Mouse (Mus musculus): Measurements from ENCODE around the gene Ulk3.

The Ulk3 gene

DNA sequence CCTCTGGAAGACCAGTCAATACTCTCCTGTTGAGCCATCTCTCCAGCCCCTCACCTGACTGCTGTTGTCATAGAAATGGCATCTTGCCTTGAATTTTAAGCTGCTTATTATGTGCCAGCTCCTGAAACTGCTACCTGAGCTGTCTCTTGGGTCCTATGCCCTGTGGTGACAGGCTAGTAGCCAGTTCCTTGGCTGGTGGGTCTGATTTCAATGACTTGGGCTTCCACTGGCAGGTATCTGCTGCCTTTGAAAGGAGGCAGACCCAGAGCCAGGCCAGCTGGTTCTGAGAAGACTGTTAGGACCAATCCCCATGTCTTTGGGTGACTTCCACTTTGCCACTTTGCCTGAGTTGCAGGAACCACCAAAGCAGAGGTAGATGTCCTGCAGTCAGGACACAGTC lies 14.9 kb upstream of the Ulk3 start:
- DNase-seq: no peak

DNA sequence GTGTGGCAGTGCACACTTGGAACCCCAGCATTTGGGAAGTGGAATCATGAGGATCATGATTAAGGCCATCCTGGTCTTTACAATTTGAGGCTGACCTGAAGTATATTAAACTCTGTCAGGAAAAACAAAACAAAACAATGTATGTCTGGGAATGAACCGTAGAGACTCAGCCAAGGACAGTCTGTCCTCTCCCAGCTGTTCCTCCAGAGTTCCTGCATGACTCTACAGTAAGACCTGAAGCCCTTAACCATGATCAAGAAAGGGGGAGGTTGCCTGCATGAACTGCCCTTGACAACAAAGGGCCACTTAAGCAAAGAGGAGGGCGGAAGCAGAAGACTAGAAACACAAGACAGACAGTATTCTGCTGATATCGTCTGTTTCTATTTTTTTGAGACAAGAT lies 13.7 kb upstream of the Ulk3 start:
- no peak for DNase-seq

DNA sequence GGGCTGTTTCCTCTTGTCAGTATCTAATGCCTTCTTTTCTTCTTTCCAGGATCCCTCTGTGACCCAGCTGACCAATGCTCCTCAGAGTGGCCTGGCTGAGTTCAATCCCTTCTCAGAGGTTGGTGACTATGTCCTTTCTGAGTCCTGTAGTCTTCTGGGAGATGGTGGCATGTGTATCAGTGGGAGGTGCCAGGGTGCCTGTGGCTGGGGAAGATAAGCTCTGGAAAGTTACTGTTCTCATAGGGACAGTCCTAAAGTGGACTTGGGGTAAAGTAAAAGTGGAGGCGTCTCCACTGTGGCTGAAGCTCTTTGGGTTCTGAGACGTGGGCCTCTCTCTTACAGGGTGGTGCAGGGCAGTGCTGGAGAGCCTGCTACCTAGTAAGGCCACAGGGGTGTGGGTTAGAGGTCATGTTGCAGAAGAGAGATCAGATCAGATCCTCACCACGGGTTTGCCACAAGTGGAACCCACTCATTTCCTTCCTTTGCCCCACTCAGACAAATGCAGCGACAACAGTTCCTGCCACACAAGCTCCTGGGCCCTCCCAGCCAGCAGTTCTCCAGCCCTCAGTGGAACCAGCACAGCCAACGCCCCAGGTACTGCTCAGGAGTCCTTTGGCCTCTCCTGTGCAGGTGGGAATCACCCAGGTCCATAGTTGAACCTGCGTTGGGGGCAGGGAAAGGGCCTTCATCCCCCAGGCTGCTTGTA lies 12.0 kb upstream of the Ulk3 start:
- no peak for DNase-seq

DNA sequence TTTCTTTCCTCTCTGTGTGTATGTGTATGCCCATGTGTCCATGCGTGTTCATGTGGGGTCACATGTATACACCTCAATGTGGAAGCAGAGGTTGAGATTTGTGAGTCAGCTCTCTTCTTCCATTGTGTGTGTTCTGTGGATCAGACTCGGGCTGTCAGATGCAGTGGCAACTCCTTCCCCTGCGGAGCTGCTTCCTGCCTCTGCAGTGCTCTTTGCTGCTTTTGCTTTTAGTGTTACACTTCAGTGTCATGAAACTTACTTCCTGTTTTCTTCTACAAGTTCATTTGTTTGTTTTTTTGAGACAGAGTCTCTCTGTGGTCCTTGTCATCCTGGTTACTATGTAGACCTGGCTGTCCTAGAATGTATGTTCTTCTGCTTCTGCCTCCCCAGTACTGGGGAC lies 4.3 kb upstream of the Ulk3 start:
- DNase-seq: no peak

DNA sequence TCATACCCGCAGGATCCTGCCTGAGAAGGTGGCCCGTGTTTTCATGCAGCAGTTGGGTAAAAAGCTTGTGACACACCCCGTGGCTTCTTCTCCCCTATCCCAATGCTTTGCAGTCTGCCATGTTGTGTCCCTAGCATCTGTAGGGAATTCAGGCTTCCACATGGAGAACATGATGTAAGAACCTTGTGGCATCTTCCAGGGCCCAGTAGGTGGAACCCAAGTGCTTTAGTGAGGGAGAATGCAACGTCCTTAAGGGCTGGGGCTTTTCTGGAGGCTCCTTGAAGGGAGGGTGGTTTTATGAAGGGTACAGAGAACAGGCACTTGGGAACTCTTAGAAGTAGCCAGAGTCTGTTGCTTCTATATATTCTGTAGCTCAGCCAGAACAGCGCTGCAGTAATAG lies 1.5 kb downstream of the Ulk3 start:
- DNase-seq: peak; percentile 52 to 55

DNA sequence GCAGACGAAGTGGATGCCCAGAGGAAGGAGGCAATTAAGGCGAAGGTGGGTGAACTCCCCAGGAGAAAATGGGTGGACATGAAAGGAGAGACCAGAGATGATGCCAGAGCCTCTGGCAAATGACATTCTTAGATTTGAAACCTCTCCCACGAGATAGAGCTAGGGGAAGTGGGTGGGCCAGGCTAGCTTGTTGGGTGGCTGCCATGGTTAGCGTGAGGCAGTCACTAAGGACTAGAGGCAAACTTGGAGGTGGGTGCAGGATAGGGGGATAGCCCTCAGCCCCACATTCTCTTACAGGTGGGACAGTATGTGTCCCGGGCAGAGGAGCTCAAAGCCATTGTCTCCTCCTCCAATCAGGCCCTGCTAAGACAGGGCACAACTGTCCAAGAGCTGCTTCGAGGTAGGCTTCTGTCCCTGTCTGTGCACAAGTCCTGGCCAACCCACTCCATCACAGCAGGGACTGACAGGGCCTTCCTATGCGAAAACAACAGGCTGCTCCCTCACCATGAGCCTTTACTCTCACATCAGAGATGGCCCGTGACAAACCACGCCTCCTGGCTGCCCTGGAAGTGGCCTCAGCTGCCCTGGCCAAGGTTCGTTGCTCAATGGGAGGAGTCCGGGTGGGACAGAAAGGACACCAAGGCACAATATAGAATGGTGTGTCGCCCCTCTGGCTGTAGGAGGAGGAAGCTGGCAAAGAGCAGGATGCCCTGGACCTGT lies 4.4 kb downstream of the Ulk3 start:
- peak in 1 of 2 experiments; percentile 54 for DNase-seq

DNA sequence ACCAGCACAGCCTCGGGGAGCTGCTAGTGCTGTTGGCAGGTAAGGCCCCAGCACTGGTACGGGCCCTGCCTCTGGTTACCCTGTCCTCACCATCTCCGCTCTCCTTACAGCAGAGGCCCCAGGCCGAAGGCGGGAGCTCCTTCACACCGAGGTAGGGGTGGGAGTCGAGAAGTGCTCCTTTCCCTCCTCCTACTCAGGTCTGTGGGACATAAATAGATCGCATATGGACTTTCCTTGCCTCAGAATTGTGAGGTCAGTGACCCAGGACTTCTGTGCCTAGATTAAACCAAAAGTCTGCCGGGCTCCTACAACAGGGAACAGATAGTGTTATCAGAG lies 4.9 kb downstream of the Ulk3 start:
- DNase-seq: no peak

DNA sequence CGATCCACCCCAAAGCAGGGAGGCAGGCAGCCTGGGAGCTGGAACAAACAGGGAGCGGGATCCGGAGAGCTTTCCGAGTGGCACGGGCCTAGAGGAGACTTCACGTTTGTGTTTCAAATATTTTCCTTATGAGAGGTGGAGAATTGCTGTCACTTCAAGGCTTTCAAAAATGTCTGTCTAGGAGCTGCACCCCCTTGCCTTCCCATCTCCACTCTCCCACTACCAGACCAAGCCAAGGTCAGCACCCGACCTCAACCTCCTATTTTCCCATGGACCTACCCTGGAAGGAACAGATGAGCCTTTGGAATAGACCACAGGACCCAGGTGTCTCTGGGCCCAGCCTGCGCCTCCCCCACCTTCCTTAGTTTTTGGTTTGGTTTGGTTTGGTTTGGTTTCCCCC lies 8.0 kb downstream of the Ulk3 start:
- DNase-seq: no peak

DNA sequence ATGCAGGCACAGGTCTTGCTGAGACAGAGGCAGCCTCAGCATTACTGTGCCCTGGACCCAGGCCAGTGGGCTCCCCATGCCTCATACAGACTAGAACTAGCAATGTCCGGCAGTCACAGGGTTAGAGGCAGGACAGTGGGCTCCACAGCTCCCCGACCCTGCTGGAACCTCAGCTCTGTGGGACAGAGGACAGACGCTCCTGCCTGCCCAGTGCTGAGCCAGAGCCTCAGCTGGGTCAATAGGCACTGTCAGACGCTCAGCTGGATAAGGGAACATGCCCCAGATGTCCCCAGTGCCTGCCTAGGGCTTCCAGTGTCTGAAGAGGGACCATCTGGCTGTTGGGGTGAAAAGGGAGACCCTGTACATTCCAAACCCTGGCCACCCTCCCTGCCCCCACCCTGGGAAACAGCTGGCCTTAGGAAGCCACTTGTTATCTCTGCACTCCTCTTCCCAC lies 8.7 kb downstream of the Ulk3 start:
- peak; percentile 58 to 62 for DNase-seq

DNA sequence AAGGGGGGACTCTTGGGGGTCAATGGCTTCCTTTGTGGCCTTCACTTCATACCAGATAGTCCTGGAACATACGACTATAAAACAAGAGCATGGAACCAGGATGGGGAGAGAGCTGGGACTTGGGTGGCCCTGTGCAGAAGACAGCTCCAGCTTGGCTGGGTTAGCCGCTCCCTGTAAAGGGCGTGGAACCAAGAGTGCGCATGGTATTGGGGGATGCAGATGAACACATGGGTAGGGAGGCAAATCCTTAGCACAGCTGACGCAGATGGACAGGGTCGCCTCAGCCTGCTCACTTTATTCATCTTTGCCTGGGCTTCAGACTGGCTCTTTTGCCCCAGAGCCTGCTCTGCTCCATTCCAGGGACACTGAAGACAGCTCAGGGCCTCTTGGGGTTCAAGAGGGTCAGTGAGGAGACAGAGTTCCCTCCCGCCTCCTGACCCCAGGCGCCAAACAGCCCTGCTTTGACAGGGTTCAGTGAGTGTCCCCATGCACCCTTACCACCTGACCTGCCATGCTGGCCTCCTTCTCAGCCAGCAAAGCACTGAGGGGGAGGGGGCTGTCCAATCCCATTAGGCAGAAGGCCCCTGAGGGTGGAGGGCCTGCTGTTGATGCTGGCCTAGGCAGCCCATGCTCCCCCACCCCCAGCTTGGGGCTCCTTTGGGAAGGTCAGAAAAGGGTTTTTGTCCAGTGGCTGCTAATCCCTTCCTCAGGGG lies 9.8 kb downstream of the Ulk3 start:
- DNase-seq: peak; percentile 59 to 65

DNA sequence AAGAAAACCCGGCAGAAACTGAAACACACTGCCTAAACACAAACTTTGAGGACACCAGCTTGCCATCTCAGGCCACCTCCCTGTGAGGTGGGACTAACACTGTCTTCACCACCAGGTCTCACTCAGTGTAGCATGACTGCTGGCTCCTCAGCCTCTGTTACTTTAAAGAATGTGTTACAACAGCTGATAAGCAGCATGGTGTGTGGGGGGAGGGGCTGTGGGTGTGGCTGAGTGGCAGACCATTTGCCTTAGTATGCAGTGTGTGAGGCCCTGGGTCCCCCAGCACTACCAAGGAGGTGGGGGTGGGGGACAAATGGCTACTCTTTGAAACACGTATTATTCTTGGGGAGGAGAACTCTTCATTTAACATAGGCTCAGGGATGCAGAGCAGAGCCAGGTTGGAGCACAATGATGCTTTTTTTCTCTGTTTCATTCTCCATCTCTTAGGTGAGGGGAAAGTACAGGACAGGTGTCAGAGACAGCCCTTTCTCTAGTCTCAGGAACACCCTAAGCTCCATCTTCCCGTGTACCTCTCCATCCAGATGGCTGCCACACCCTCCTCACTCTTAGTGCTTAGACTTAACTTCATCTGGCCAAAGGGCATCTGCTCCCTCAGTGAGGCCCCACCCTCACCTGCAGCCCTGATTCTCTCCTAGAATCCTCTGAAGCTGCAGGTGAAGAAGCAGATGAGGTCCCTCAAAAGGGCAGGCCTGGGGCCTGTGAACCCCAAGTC lies 11.5 kb downstream of the Ulk3 start:
- DNase-seq: peak; percentile 57 to 66

DNA sequence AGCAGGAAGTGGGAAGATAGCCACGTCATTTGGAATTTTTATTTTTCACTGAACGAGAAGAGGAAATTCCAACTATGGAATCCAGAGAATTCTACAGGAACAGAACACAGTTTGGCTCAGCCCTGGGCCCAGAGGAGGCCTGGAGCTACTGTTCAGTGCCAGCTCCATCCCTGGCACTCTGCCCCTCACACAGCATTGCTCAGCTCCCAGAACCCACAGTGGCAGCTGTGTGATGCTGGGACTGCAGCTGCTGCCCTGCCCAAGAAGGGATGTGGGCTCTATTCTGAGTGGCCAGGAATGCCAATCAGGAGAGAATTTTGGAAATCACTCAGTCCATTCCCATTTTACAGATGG lies 12.1 kb downstream of the Ulk3 start:
- peak; percentile 86 to 92 for DNase-seq

DNA sequence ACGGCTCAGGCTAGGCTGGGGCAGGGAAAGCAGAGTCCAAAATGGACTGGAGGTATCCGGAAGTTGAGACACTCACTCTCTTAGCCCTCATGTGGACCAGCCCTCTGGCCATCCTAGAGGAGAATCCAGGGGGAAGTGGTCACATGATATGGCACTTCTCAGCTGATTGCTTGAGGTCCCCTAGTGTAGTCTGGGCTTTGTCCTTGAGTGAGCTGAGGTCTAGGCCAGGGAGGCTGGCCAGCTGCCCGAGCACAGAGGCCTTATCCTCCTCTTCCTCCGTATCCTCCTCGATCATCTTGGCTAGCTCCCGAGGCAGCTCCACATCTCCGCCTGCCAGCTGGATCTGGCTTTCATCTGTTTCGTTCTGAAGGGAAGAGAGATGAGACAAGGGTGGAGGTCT lies 12.8 kb downstream of the Ulk3 start:
- DNase-seq: peak; percentile 58 to 68

DNA sequence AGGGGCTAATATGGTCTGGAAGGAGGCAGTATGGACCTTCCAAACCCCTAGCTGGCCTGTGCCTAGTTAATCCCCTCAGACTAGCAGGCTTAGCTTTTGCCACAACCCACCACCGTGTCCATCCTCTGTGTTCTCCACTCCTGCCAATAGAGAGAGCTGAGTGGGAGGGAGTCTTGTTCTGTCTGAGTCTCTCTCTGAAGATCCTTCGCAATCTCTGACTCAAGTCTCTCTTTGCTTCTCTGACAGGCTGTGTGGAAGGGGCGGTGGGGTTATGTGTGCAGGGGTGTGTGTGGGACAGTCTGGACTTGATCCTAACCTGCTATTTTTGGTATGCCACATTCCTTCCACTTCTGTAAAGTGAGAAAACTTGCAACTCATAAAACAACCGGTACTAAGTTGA lies 15.6 kb downstream of the Ulk3 start:
- no peak for DNase-seq

DNA sequence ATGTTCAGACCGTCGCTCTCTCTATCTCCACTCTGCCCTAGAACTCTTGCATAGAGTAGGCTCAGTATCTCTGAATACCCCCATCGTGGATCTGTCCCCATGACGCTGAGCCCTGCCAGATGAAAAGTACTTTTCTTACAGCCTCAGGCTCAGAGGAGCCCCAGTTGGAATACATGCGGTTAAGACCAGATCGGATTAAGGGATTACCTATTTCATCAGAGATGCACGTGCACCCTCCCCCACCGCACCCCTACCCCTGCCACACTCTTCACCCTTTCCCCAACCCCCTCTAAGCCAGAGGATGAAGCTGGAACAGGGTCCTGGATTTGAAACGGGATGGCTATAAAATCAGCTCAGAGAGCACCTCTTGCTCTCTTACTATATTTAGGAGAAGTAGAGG lies 16.3 kb downstream of the Ulk3 start:
- no peak for DNase-seq

DNA sequence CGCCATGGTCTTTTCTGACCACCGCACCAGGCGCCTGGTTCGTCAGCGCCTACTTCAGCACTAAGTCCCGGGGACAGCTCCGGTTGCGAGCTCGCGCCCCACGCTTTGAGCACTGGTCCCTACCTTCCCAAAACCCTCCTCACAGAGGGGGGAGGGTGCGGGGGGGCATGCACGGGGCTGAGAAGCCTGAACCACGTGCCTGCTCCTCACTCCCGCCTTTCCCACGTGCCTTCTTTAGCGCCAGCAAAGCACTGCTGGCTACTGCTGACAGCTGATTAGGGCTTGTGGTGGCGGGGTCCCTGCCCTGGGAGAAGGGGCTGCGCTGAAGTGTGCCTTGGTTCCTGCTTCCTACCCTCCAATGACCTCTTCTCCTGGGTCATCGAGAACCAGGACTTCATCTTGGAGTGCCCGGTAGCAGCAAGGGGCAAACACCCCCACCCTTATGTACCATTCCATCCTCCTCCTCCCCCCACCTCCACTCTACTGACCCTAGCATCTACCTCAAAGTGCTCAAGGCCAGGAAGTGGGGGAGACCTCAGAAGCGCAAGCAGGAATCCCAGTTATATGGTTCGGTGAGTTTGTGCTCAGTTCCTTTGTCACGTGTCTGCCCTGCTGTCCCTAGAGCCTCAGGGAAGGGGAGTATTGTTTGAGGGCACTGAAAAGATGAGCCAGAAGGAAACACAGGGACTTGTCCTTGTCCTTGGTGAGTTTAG lies 17.0 kb downstream of the Ulk3 start, which contains the start of gene Cplx3:
Gene Cplx3 (minus strand): TSS at position 143 of the 713 bp plus-strand sequence.
- peak in 1 of 2 experiments; percentile 44 for DNase-seq

DNA sequence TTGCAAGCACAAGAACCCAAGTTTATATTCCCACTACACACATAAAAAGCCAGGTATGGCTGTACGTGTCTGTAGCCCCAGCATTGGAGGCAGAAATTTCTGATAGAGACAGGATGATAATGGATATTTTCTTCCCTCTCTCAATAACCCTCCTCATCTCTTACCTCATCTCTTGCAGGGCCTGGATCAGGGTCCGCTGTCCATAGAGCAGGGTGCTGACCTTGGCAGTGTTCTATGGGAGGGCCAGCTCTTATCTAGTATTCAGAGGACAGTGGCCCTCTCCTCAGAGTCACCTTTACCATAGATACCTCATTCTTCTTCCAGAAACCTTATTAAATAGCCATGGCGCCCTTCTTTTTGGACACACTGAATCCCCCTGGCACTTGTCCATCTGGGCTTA lies 20.6 kb downstream of the Ulk3 start:
- no peak for DNase-seq

DNA sequence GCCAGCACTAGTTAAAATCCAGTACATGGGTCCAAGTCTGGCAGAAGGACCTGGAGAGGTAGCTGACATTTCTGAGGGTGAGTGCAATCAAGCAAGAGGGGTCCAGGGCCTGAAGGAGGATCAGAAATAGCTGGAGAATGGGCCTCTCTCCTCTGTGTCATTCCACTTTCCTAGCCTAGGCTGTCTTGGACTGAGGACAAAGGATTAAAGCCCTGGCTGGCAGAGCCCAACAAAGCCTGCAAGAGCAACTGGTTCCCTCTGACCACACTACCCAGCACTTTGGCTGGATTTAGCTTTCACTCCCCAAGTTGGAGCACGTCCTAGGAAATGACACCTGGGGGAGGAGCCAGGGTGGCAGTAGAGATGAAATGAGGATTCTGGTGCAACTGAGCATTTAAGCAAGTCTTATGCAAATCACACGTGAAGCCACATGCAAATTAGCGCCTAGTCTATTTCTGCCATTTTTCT lies 21.1 kb downstream of the Ulk3 start:
- peak; percentile 81 to 87 for DNase-seq

DNA sequence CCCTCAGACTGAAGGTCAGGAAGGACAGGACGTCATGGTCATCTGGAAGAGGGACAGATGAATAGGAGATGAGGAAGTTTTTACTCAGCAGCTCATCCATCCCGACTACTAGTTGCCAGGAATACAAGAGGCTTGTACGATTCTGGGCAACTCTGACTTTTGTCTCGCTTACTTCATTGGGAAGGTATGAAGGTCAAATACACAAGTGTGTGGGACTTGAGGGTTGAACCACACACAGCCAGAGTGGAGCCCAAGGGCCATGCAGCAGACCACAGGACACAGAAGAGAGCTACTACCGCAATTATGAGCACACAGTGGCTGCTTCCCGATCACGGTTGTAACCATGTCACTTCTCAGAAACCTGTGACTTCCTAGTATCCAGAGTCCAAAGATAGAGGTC lies 23.3 kb downstream of the Ulk3 start:
- DNase-seq: no peak

DNA sequence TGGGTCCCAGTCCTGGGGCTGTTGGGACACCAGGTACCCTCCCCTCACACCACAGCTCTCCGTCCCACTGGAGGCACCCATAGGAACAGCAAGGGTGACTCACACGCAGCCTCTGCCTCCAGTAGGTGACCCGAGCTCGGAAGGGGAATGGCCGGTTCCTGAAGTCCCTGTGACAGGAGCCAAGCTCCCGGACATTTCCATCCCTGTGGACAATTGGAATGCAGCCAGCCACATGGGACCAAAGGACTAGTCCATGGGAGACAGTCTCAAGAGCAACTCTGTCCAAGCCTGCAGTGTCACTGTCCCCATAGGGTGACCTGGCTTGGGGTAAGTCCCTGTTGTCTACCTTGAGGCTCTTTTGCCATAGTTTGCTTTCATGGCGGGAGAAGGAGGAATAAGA lies 24.7 kb downstream of the Ulk3 start:
- DNase-seq: peak in 1 of 2 experiments; percentile 44

DNA sequence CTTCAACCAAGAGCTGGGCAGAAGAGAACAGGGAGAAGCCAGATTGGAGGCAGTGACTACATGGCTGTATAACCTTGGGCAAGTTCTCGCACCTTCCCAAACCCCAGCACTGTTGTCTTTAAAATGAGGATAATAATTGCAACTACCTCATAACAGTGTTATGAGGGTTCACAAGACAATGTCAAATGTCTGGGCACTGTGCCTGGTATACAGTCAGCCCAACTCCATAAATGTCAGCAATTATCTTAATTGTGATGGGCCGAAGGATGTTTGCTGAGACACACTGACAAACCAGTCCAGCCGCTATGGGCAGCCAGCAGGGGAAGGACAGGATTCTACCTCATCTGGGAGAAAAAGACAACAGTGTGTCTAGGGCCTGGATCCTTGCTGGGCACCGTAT lies 25.5 kb downstream of the Ulk3 start:
- no peak for DNase-seq

DNA sequence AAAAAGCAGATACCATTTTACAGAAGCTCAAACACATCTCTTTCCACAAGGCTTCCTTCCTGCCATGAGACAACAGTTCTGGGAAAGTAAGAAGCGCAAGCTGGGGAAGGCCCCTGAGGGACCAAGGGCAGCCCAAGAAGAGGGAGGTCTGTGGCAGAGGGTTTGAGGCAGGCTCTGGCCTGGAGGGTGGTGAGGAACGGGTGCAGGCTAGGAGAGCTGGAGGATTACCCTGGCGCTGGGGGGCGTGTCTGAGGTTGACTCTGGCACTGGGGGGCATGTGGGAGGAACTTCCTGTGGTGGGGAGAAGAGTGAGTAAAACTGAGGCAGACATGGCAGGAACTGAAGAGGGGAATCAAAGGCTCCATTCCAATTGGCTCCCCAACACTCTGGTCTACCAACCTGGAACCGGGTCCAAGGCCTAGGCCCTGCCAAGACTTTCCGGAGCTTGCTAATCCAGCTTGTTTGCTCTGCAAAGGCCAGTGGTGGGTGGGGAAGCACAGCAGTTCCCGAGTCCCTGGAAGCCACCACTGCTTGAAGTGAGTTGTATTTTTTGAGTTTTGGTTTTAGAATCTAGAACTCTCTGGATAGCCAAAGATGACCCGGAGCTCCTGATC lies 28.4 kb downstream of the Ulk3 start:
- peak; percentile 65 to 79 for DNase-seq
